Comparison of ENCODE assay signal across 16 mouse cellular contexts in the genomic region with DNA sequence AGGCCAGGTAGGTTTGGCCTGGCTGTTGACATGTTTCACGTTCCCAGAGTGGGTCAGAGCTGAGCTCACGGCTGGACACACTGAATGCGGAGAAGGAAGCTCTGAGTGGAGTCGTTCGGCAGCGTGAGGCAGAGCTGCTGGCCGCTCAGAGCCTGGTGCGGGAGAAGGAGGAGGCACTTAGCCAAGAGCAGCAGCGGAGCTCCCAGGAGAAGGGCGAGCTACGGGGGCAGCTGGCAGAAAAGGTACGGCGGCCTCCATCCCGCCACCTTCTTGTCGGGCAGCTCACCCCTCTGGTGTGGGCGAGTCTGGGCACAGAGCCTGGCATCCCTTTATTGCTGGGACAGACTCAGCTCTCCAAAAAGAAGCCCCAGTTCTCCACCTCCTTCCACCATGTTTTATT. TPM values are rescaled to one million over a fixed set of nuclear protein-coding genes. Genes with fewer than 3 reads are reported as not detected.
A peak's percentile ranks its signal among the peaks of the same experiment; 100 is the strongest.
DNase-seq lines count a peak whose midpoint lies in the region; ATAC-seq and TF ChIP-seq lines count a peak whose summit lies in the region.
"Had no signal": no experiment of that assay in that cellular context is flagged by ENCODE, and none has a peak within 500 bp of the region (broad histone marks: within the 10 kb centered on the region; RNA-seq: fewer than 3 reads in every experiment).

No protein-coding gene starts in this region.

- H3K27me3 ChIP-seq in midbrain, embryonic 15.5 days (replicated peaks): no peaks in the 10 kb centered on the region
- H3K27me3 ChIP-seq in midbrain, postnatal 0 days (ENCODE audit: insufficient read depth, low read length): no peaks in the 10 kb centered on the region
- no peaks in the 10 kb centered on the region for H3K27me3 ChIP-seq in forebrain, embryonic 15.5 days
- no peaks in the 10 kb centered on the region for H3K27me3 ChIP-seq in limb, embryonic 15.5 days
- H3K27me3 ChIP-seq: CH12.LX; limb, embryonic 12.5 days; neural tube, embryonic 12.5 days had no signal

- H3K4me2 ChIP-seq in midbrain, embryonic 15.5 days: no peak overlapping the region
- H3K4me2 ChIP-seq in midbrain, postnatal 0 days (ENCODE audit: low read depth, low read length, poor library complexity, severe bottlenecking): no peak overlapping the region
- no peak overlapping the region for H3K4me2 ChIP-seq in forebrain, embryonic 15.5 days (replicated peaks)
- H3K4me2 ChIP-seq in limb, embryonic 15.5 days: no peak overlapping the region
- H3K4me2 ChIP-seq: heart, embryonic 11.5 days; limb, embryonic 12.5 days; neural tube, embryonic 12.5 days had no signal

- H3K4me1 ChIP-seq in midbrain, embryonic 15.5 days: peaks cover 11% of the 10 kb centered on the region; the same call in 1 of the 2 replicates
- no peaks in the 10 kb centered on the region for H3K4me1 ChIP-seq in midbrain, postnatal 0 days (ENCODE audit: insufficient read depth, low read length)
- H3K4me1 ChIP-seq in forebrain, embryonic 15.5 days: peaks cover 32% of the 10 kb centered on the region
- peaks cover 19% of the 10 kb centered on the region for H3K4me1 ChIP-seq in limb, embryonic 15.5 days
- H3K4me1 ChIP-seq: neural tube, embryonic 12.5 days had no signal

- intact Hi-C loops in gastrocnemius, adult 2 months (cut with DNase I): no loop called here
- intact Hi-C loops in gastrocnemius, postnatal 14 days (cut with DNase I; ENCODE audit: low total_unique reads): no loop called here

- H3K9ac ChIP-seq in midbrain, embryonic 15.5 days: no peak overlapping the region
- no peak overlapping the region for H3K9ac ChIP-seq in midbrain, postnatal 0 days (replicated peaks; ENCODE audit: low read length, poor library complexity, severe bottlenecking)
- no peak overlapping the region for H3K9ac ChIP-seq in forebrain, embryonic 15.5 days (replicated peaks)
- H3K9ac ChIP-seq in limb, embryonic 15.5 days: no peak overlapping the region
- H3K9ac ChIP-seq: limb, embryonic 12.5 days; neural tube, embryonic 12.5 days had no signal

- ATAC-seq in midbrain, embryonic 15.5 days (replicated peaks): no peak
- ATAC-seq in midbrain, postnatal 0 days (ENCODE audit: low FRiP score): no peak
- ATAC-seq in forebrain, embryonic 15.5 days (replicated peaks): no peak
- no peak for ATAC-seq in limb, embryonic 15.5 days (ENCODE audit: insufficient number of reproducible peaks, low FRiP score, low TSS enrichment, low read depth)

- DNase-seq in gastrocnemius, adult 2 months: peak; percentile 47
- DNase-seq in gastrocnemius, postnatal 14 days: no peak
- DNase-seq in midbrain, postnatal 0 days (ENCODE audit: low spot score): no peak
- no peak for DNase-seq in ovary, adult 18-20 months (ENCODE audit: low spot score)
- no peak for DNase-seq in c-Kit-positive CD71-positive TER-119-positive erythroid progenitor cells, embryonic 14.5 days (ENCODE audit: low spot score)
- DNase-seq: adrenal gland, postnatal 36 days; lung, adult 18-20 months; thymus, postnatal 14 days had no signal

- peak overlapping the region; percentile 52 for H3K4me3 ChIP-seq in gastrocnemius, adult 2 months
- no peak overlapping the region for H3K4me3 ChIP-seq in midbrain, embryonic 15.5 days
- no peak overlapping the region for H3K4me3 ChIP-seq in midbrain, postnatal 0 days (ENCODE audit: low read depth, low read length)
- no peak overlapping the region for H3K4me3 ChIP-seq in forebrain, embryonic 15.5 days
- no peak overlapping the region for H3K4me3 ChIP-seq in limb, embryonic 15.5 days
- H3K4me3 ChIP-seq: limb, embryonic 12.5 days; neural tube, embryonic 12.5 days had no signal

- no peak for TF ChIP-seq CTCF in gastrocnemius, adult 2 months (IDR thresholded peaks at IDR 0.05)
- no peak for TF ChIP-seq CTCF in midbrain, postnatal 0 days (IDR thresholded peaks at IDR 0.05)

- H3K27ac ChIP-seq in gastrocnemius, adult 2 months: peak overlapping the region; percentile 51; the same call in 1 of the 2 replicates
- 0 out of 2 replicates have a peak overlapping the region, but pooled peaks have one; percentile 2 for H3K27ac ChIP-seq in midbrain, embryonic 15.5 days
- H3K27ac ChIP-seq in midbrain, postnatal 0 days (ENCODE audit: low read depth, low read length): no peak overlapping the region
- peak overlapping the region; percentile 60 for H3K27ac ChIP-seq in forebrain, embryonic 15.5 days (replicated peaks)
- H3K27ac ChIP-seq in limb, embryonic 15.5 days: peak overlapping the region; percentile 4; the same call in 1 of the 2 replicates
- H3K27ac ChIP-seq: kidney, postnatal 0 days; limb, embryonic 12.5 days; neural tube, embryonic 12.5 days had no signal

- 68% methylated on average over 16 of the region's 16 CpGs for WGBS in midbrain, embryonic 15.5 days
- 69% methylated on average over 14 of the region's 16 CpGs for WGBS in midbrain, postnatal 0 days
- 47% methylated on average over 16 of the region's 16 CpGs for WGBS in forebrain, embryonic 15.5 days
- 73% methylated on average over 16 of the region's 16 CpGs for WGBS in limb, embryonic 15.5 days

- no peaks in the 10 kb centered on the region for H3K9me3 ChIP-seq in midbrain, embryonic 15.5 days
- no peaks in the 10 kb centered on the region for H3K9me3 ChIP-seq in midbrain, postnatal 0 days (ENCODE audit: low read length)
- no peaks in the 10 kb centered on the region for H3K9me3 ChIP-seq in forebrain, embryonic 15.5 days
- no peaks in the 10 kb centered on the region for H3K9me3 ChIP-seq in limb, embryonic 15.5 days
- H3K9me3 ChIP-seq: limb, embryonic 12.5 days; neural tube, embryonic 12.5 days had no signal

- H3K36me3 ChIP-seq in midbrain, embryonic 15.5 days (replicated peaks): no peaks in the 10 kb centered on the region
- peaks cover 35% of the 10 kb centered on the region for H3K36me3 ChIP-seq in midbrain, postnatal 0 days (ENCODE audit: insufficient read depth, low read length)
- H3K36me3 ChIP-seq in forebrain, embryonic 15.5 days: 0 out of 2 replicates have a peak, but pooled peaks cover 4% of the 10 kb centered on the region
- peaks cover 10% of the 10 kb centered on the region; the same call in 1 of the 2 replicates for H3K36me3 ChIP-seq in limb, embryonic 15.5 days
- H3K36me3 ChIP-seq: neural tube, embryonic 12.5 days had no signal

RNA-seq across cellular contexts. Expression of gene Hip1r, which starts 24.4 kb away (rescaled TPM):
- total RNA-seq in gastrocnemius, adult 2 months (2021): 10 to 100 TPM in 1 of 2 experiments, 1 to 10 TPM in 1; 5.6 to 14.3 TPM
- total RNA-seq in gastrocnemius, postnatal 14 days (2021): 10 to 100 TPM in 1 of 2 experiments, 1 to 10 TPM in 1; 7.2 to 11.1 TPM
- polyA plus RNA-seq in midbrain, embryonic 15.5 days (2015; fragmentation: Nextera tagmentation; extraction: Ambion mirVana): 29.8 and 30.7 TPM in 2 replicates
- 42.9 and 45.4 TPM in 2 replicates for total RNA-seq in midbrain, postnatal 0 days (2014; rRNA removed)
- polyA plus RNA-seq in midbrain, postnatal 0 days (2015; fragmentation: Nextera tagmentation; extraction: Ambion mirVana): 25.8 and 30.8 TPM in 2 replicates
- polyA plus RNA-seq in forebrain, embryonic 15.5 days (2015; fragmentation: Nextera tagmentation; extraction: Ambion mirVana): 26.9 and 27.5 TPM in 2 replicates
- polyA plus RNA-seq in limb, embryonic 15.5 days (2015; fragmentation: Nextera tagmentation; extraction: Ambion mirVana): 12.4 and 17.4 TPM in 2 replicates

RNA-seq across cellular contexts. Expression of gene Vps37b, which starts 34.3 kb away (rescaled TPM):
- 1 to 10 TPM; 4.1 to 6.2 TPM for total RNA-seq in gastrocnemius, adult 2 months (2021)
- total RNA-seq in gastrocnemius, postnatal 14 days (2021): 1 to 10 TPM; 6.3 to 7.8 TPM
- 66.7 and 73.7 TPM in 2 replicates for polyA plus RNA-seq in midbrain, embryonic 15.5 days (2015; fragmentation: Nextera tagmentation; extraction: Ambion mirVana)
- 52.3 and 75.5 TPM in 2 replicates for total RNA-seq in midbrain, postnatal 0 days (2014; rRNA removed)
- polyA plus RNA-seq in midbrain, postnatal 0 days (2015; fragmentation: Nextera tagmentation; extraction: Ambion mirVana): 54.3 and 56.2 TPM in 2 replicates
- polyA plus RNA-seq in forebrain, embryonic 15.5 days (2015; fragmentation: Nextera tagmentation; extraction: Ambion mirVana): 106 and 109 TPM in 2 replicates
- polyA plus RNA-seq in limb, embryonic 15.5 days (2015; fragmentation: Nextera tagmentation; extraction: Ambion mirVana): 34.7 and 37.8 TPM in 2 replicates
